Mouse (Mus musculus): ENCODE measurements around the gene Uba52. TPM values are rescaled to one million over a fixed set of nuclear protein-coding genes. Genes with fewer than 3 reads are reported as not detected.

Gene Uba52
- polyA plus RNA-seq, 1 experiment from 2014 or later = 715 TPM

DNA sequence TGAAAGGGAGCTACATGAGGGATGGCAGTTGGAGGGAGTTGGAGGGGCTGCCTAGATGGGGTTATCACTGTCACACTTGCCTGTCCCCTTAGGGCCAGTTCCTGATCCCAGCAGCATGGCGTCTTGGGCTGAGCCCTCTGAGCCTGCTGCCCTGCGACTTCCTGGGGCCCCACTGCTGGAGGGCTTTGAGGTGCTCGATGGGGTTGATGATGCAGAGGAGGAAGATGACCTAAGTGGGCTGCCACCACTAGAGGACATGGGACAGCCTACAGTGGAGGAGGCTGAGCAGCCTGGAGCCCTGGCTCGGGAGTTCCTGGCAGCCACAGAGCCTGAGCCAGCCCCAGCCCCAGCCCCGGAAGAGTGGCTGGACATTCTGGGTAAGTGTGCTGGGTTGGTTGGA is 18.7 kb upstream of the Uba52 start:
- Histone ChIP-seq H3K4me2 (peak overlapping the region; percentile 78; the same call in 1 of the 2 replicates), H3K27me3 (no peaks in the 10 kb centered on the region), H3K4me3 (peak overlapping the region; percentile 4; the same call in 1 of the 2 replicates), H3K27ac (no peak overlapping the region), H3K36me3 (peaks cover 47% of the 10 kb centered on the region), H3K9ac (peak overlapping the region; percentile 49), H3K9me3 (no peaks in the 10 kb centered on the region), H3K4me1 (replicated peaks) (peaks cover 33% of the 10 kb centered on the region)
- no peak for ATAC-seq (ENCODE audit: low FRiP score)
- 87% methylated on average over 5 of the region's 5 CpGs for WGBS

DNA sequence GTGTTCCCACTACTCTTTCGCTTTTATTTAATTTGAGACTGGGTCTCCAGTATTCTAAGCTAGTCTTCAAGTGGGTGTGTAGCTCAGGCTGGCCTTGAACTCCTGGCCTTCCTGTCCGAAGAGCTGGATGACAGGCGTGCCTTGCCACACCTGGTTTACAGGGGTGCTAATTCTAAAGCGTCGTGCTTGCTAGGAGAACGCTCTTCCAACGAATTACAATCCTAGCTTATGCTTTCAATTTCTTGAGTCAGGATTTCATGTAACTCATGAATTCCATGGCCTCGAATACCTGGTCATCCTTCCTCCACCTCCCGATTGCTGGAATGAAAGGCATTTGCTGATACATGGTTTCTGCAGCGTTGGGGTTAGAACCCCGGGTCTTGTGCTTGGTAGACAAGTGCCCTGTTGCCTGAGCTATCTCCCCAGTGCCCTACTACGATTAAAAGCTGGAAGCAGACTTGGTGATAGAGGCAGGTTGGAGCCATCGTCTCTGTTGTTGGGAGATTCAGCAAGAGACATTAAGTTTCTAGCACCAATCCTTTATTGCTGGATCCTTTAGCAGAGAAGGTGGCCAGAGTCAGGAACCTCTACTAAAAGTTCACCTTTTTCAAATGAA is 17.7 kb upstream of the Uba52 start:
- no peaks in the 10 kb centered on the region for H3K27me3 ChIP-seq
- H3K27ac ChIP-seq = peak overlapping the region; percentile 91
- no peaks in the 10 kb centered on the region for H3K9me3 ChIP-seq
- ATAC-seq (ENCODE audit: low FRiP score) = no peak
- H3K9ac ChIP-seq = peak overlapping the region; percentile 92
- H3K36me3 ChIP-seq = peaks cover 37% of the 10 kb centered on the region
- 37% methylated on average over 13 of the region's 13 CpGs for WGBS
- peak overlapping the region; percentile 77 for H3K4me3 ChIP-seq
- peaks cover 38% of the 10 kb centered on the region for H3K4me1 ChIP-seq (replicated peaks)
- peak overlapping the region; percentile 78 for H3K4me2 ChIP-seq

GRCm38 (mm10) chr8:70527512-70528181 is 17.0 kb upstream of the Uba52 start, which contains the start of the genes Fkbp8 and Kxd1:
TSS of gene Fkbp8 (plus strand) at chr8:70527724.
TSS of gene Kxd1 (minus strand) at chr8:70527956.
- WGBS = under 1% methylated on average over 50 of the region's 61 CpGs
- ATAC-seq (ENCODE audit: low FRiP score) = peak; percentile 92
- H3K27me3 ChIP-seq = no peaks in the 10 kb centered on the region

GRCm38 (mm10) chr8:70527111-70527511 is 16.5 kb upstream of the Uba52 start:
- peak overlapping the region; percentile 77 for H3K4me3 ChIP-seq
- no peaks in the 10 kb centered on the region for H3K9me3 ChIP-seq
- H3K4me1 ChIP-seq (replicated peaks) = peaks cover 44% of the 10 kb centered on the region
- peaks cover 26% of the 10 kb centered on the region for H3K36me3 ChIP-seq
- H3K4me2 ChIP-seq = peak overlapping the region; percentile 78
- ATAC-seq (ENCODE audit: low FRiP score) = no peak
- H3K9ac ChIP-seq = peak overlapping the region; percentile 92
- H3K27me3 ChIP-seq = no peaks in the 10 kb centered on the region
- WGBS = 4% methylated on average over 8 of the region's 8 CpGs
- H3K27ac ChIP-seq = peak overlapping the region; percentile 91

More at GRCm38 (mm10) chr8:70527512-70528181, 17.0 kb upstream of the Uba52 start, which contains the start of the genes Fkbp8 and Kxd1:
- Histone ChIP-seq H3K4me3 (peak within 1 kb of the TSS; percentile 77), H3K36me3 (peaks cover 31% of the 10 kb centered on the region), H3K9ac (peak within 1 kb of the TSS; percentile 92), H3K27ac (peak within 1 kb of the TSS; percentile 91), H3K4me1 (replicated peaks) (peaks cover 39% of the 10 kb centered on the region), H3K9me3 (no peaks in the 10 kb centered on the region), H3K4me2 (peak within 1 kb of the TSS; percentile 78)

GRCm38 (mm10) chr8:70522592-70523403 is 12.2 kb upstream of the Uba52 start:
- peaks cover 19% of the 10 kb centered on the region for H3K36me3 ChIP-seq
- H3K4me1 ChIP-seq (replicated peaks) = peaks cover 25% of the 10 kb centered on the region
- H3K4me3 ChIP-seq = peak overlapping the region; percentile 81
- H3K4me2 ChIP-seq = peak overlapping the region; percentile 80
- H3K9ac ChIP-seq = peak overlapping the region; percentile 88
- no peaks in the 10 kb centered on the region for H3K9me3 ChIP-seq
- peak overlapping the region; percentile 86 for H3K27ac ChIP-seq
- under 1% methylated on average over 51 of the region's 51 CpGs for WGBS
- H3K27me3 ChIP-seq = no peaks in the 10 kb centered on the region
- peak; percentile 88 for ATAC-seq (ENCODE audit: low FRiP score)

DNA sequence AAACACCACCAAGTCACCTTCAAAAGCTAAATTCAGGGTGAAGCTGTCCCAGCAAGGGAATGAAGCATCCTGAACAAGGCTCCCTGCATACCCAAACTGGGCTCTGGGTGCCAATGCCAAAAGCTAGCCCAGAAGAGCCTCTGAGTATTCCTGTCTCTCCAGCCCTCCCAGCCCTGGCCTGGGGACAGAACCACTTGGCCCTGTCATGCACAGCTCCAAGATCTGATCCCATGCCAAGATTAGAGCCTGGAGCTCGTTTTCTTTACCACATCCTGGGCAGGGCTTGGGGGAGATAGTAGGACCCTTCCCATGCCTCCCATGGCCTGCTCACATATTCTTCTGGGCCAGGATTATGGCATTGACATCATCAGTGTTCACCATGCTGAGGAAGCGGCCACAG is 9.0 kb upstream of the Uba52 start:
- Histone ChIP-seq H3K4me1 (replicated peaks) (peaks cover 15% of the 10 kb centered on the region), H3K27me3 (no peaks in the 10 kb centered on the region), H3K4me2 (no peak overlapping the region), H3K36me3 (peaks cover 37% of the 10 kb centered on the region), H3K4me3 (no peak overlapping the region), H3K9ac (no peak overlapping the region), H3K27ac (no peak overlapping the region), H3K9me3 (no peaks in the 10 kb centered on the region)
- ATAC-seq (ENCODE audit: low FRiP score) = no peak
- WGBS = 81% methylated on average over 2 of the region's 2 CpGs

- ATAC-seq (ENCODE audit: low FRiP score) = no peak
- no peaks in the 10 kb centered on the region for H3K27me3 ChIP-seq
- H3K9me3 ChIP-seq = no peaks in the 10 kb centered on the region
- 94% methylated on average over 6 of the region's 6 CpGs for WGBS
- peaks cover 43% of the 10 kb centered on the region for H3K36me3 ChIP-seq
- peaks cover 15% of the 10 kb centered on the region for H3K4me1 ChIP-seq (replicated peaks)
- no peak overlapping the region for H3K4me2 ChIP-seq
- no peak overlapping the region for H3K9ac ChIP-seq
- H3K4me3 ChIP-seq = no peak overlapping the region
- no peak overlapping the region for H3K27ac ChIP-seq
These were observed 8.4 kb upstream of the Uba52 start for GRCm38 (mm10) chr8:70519043-70519442.

DNA sequence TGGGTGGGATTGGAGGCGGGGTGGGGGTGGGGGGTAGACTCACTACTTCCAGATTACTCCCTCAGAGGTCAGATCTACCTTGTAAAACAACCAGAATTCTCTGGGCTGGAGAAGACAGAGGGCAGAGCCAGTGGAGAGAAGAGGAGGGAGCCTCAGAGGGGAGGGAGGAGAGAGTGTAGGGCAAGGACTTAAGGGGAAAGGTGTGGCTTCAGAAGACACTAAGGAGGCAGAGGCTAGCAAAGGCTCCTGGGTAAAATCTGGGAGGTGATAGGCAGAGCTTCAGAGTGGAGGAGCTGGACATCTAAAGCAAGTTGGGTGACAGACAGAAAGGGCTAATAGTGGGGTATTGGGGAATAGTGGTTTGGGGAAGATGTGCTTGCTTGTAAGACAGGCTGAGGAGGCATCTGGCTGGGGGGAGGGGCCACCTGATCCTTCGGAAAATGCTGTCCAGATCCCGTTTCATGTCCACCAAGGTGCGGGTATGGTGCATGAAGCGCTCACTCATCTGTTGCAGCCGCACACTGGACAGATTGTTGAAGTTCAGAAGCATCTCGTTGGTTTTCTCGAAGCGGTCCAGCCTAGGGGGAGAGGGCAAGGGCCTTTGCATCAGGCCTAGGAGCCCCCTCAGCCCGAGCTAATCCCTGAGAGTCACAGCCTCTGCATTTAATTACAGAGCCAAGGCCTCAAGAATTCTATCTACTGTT is 7.5 kb upstream of the Uba52 start:
- no peak overlapping the region for H3K27ac ChIP-seq
- H3K4me2 ChIP-seq = no peak overlapping the region
- H3K4me1 ChIP-seq (replicated peaks) = peaks cover 12% of the 10 kb centered on the region
- no peak for ATAC-seq (ENCODE audit: low FRiP score)
- 70% methylated on average over 10 of the region's 10 CpGs for WGBS
- H3K36me3 ChIP-seq = peaks cover 50% of the 10 kb centered on the region
- H3K9ac ChIP-seq = no peak overlapping the region
- no peaks in the 10 kb centered on the region for H3K9me3 ChIP-seq
- no peaks in the 10 kb centered on the region for H3K27me3 ChIP-seq
- no peak overlapping the region for H3K4me3 ChIP-seq

- no peaks in the 10 kb centered on the region for H3K9me3 ChIP-seq
- H3K4me3 ChIP-seq = no peak overlapping the region
- WGBS = 75% methylated on average over 2 of the region's 2 CpGs
- peaks cover 25% of the 10 kb centered on the region for H3K4me1 ChIP-seq (replicated peaks)
- no peak overlapping the region for H3K4me2 ChIP-seq
- no peak for ATAC-seq (ENCODE audit: low FRiP score)
- H3K36me3 ChIP-seq = peaks cover 49% of the 10 kb centered on the region
- no peaks in the 10 kb centered on the region for H3K27me3 ChIP-seq
- H3K9ac ChIP-seq = peak overlapping the region; percentile 24; the same call in 1 of the 2 replicates
- no peak overlapping the region for H3K27ac ChIP-seq
These were observed 2.8 kb upstream of the Uba52 start for GRCm38 (mm10) chr8:70513441-70513840.

DNA sequence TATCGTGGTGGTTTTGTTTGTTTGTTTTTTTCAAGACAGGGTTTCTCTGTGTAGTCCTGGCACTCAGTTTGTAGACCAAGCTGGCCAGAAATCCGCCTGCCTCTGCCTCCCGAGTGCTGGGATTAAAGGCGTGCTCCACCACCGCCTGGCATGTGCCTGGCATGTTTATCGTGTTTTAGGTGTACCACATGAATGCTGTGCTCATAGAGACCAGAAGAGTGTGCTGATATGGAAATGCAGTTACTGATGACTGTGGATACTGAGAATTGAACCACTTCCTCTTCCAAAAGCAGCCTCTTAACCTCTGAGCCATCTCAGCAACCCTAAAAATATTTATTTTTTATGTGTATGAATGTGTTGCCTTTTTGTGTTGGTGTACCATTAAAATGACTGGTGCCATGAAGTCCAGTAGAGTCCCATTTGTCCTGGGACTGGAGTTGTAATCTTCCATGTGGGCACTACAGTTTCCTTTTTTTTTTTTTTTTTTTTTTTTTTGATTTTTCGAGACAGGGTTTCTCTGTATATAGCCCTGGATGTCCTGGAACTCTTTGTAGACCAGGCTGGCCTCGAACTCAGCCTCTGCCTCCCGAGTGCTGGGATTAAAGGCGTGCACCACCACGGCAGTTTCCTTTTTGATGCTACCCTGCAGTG is 1.8 kb upstream of the Uba52 start:
- Histone ChIP-seq H3K9ac (no peak overlapping the region), H3K4me3 (no peak overlapping the region), H3K4me2 (no peak overlapping the region), H3K9me3 (no peaks in the 10 kb centered on the region), H3K4me1 (replicated peaks) (peaks cover 26% of the 10 kb centered on the region), H3K27me3 (no peaks in the 10 kb centered on the region), H3K27ac (no peak overlapping the region), H3K36me3 (peaks cover 47% of the 10 kb centered on the region)
- WGBS = 97% methylated on average over 11 of the region's 11 CpGs
- no peak for ATAC-seq (ENCODE audit: low FRiP score)

DNA sequence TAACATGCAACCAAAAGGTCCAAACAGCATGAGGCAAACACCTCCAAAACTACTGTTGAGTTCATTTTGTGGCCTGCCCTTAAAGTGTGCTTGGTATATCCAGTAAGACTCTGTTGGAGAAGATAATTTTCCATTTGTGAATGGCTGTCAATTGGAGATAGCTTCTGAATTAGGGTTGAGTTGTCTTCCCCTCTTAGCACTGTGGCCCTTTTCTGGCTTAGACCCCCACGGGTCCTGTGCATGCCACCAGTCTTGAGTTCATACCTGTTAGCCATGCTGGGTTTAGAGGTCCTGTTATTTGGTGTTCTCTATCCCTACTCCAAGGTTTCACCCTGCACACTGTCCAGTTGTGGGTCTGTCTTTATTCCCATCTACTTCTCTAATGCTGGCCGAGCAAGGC is 1.2 kb upstream of the Uba52 start:
- H3K9ac ChIP-seq = no peak overlapping the region
- peaks cover 30% of the 10 kb centered on the region for H3K4me1 ChIP-seq (replicated peaks)
- H3K4me3 ChIP-seq = no peak overlapping the region
- no peak for ATAC-seq (ENCODE audit: low FRiP score)
- H3K27ac ChIP-seq = no peak overlapping the region
- H3K9me3 ChIP-seq = no peaks in the 10 kb centered on the region
- 98% methylated on average over 2 of the region's 2 CpGs for WGBS
- peaks cover 51% of the 10 kb centered on the region for H3K36me3 ChIP-seq
- no peaks in the 10 kb centered on the region for H3K27me3 ChIP-seq
- H3K4me2 ChIP-seq = no peak overlapping the region; the same call in 1 of the 2 replicates
